Mouse (Mus musculus): ENCODE measurements around the gene Mdfic. TPM values are rescaled to one million over a fixed set of nuclear protein-coding genes. Genes with fewer than 3 reads are reported as not detected.

Mdfic gene
- polyA plus RNA-seq, 1 experiment from 2014 or later, result 4.0 TPM

DNA sequence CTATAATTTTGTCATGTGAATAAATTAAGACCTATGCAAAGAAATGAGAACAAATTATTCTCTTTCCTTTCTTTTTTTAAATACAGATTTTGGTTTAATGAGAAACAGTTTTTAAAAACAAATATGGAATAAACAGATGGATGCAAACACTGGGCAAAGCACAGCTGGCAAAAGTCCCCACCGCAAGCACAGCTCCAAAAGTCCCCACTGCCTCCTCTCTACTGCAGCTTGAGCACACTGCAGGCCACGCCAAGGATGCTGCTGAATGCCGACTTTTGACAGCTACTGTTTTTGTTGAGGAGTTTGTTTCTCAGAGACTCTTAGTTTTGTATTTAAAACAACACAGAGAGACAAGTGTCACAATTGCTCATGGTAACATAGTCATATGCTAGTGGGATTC lies 104.8 kb downstream of the Mdfic start:
- H3K27me3 ChIP-seq (ENCODE audit: control insufficient read depth, insufficient read depth, low read length), result no peaks in the 10 kb centered on the region
- WGBS, result 74% methylated on average over 3 of the region's 3 CpGs
- H3K27ac ChIP-seq (replicated peaks), result no peak overlapping the region
- no peaks in the 10 kb centered on the region for H3K4me1 ChIP-seq (replicated peaks; ENCODE audit: control insufficient read depth, insufficient read depth)
- H3K9ac ChIP-seq (ENCODE audit: low read length), result no peak overlapping the region
- H3K36me3 ChIP-seq (ENCODE audit: control insufficient read depth, insufficient read depth, low read length), result no peaks in the 10 kb centered on the region
- DNase-seq (ENCODE audit: low spot score) (no peak), ATAC-seq (ENCODE audit: low FRiP score, low TSS enrichment) (no peak)
- no peaks in the 10 kb centered on the region for H3K9me3 ChIP-seq (ENCODE audit: control insufficient read depth, low read length)
- H3K4me3 ChIP-seq (ENCODE audit: low read depth, low read length), result no peak overlapping the region
- TF ChIP-seq EP300 (optimal IDR thresholded peaks at IDR 0.05) (no peak), CTCF (IDR thresholded peaks at IDR 0.05; ENCODE audit: low read depth) (no peak)
- no peak overlapping the region for H3K4me2 ChIP-seq (replicated peaks; ENCODE audit: low read depth)

DNA sequence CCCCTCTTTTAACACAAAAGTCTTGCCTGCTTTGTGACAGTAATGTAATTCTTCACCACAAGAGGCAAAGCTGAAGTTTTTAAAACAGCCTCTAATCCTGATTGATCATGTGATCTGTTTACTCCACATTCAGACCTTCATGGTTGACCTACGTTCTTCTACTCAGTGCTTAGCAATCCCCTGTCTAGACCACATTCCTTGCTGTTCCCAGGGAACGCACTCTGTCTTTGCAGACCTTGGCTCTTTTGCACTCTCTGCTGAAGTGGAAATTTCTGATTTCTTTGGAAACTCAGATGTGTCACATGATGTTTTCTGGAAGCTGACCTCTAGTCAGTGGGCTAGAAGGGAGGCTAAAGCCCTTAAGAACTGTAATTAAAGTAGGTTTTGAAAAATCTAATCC lies 109.4 kb downstream of the Mdfic start:
- DNase-seq (ENCODE audit: low spot score) (no peak), ATAC-seq (ENCODE audit: low FRiP score, low TSS enrichment) (no peak)
- Histone ChIP-seq H3K36me3 (ENCODE audit: control insufficient read depth, insufficient read depth, low read length) (no peaks in the 10 kb centered on the region), H3K4me2 (replicated peaks; ENCODE audit: low read depth) (no peak overlapping the region), H3K4me1 (replicated peaks; ENCODE audit: control insufficient read depth, insufficient read depth) (no peaks in the 10 kb centered on the region), H3K4me3 (ENCODE audit: low read depth, low read length) (no peak overlapping the region), H3K27ac (replicated peaks) (no peak overlapping the region), H3K9me3 (ENCODE audit: control insufficient read depth, low read length) (no peaks in the 10 kb centered on the region), H3K27me3 (ENCODE audit: control insufficient read depth, insufficient read depth, low read length) (no peaks in the 10 kb centered on the region), H3K9ac (ENCODE audit: low read length) (no peak overlapping the region)
- 33% methylated on average over 2 of the region's 2 CpGs for WGBS
- TF ChIP-seq CTCF (IDR thresholded peaks at IDR 0.05; ENCODE audit: low read depth), result no peak
- TF ChIP-seq EP300 (optimal IDR thresholded peaks at IDR 0.05), result no peak

DNA sequence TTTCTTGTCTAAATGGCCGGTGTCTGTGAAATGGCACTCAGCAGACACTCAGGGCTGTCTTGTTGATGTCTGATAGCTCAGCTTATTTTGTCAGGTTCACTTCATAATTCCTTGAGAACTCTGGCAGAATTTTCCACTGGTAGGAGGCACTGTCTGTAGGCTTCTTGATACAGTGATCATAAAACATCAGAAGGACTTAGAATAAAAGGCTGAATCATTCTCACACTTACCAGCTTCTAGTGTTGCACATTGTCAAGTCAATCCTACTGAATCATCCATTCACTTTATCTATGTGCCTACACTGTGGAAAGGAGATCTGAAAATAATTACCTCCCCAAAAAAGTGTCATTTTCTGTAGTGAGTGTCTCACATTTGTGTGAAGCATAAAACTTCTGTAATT lies 110.2 kb downstream of the Mdfic start:
- no peaks in the 10 kb centered on the region for H3K27me3 ChIP-seq (ENCODE audit: control insufficient read depth, insufficient read depth, low read length)
- DNase-seq (ENCODE audit: low spot score), result no peak
- no peak overlapping the region for H3K9ac ChIP-seq (ENCODE audit: low read length)
- H3K4me3 ChIP-seq (ENCODE audit: low read depth, low read length), result no peak overlapping the region
- no peak overlapping the region for H3K4me2 ChIP-seq (replicated peaks; ENCODE audit: low read depth)
- no peaks in the 10 kb centered on the region for H3K4me1 ChIP-seq (replicated peaks; ENCODE audit: control insufficient read depth, insufficient read depth)
- no peak for ATAC-seq (ENCODE audit: low FRiP score, low TSS enrichment)
- TF ChIP-seq EP300 (optimal IDR thresholded peaks at IDR 0.05) (no peak), CTCF (IDR thresholded peaks at IDR 0.05; ENCODE audit: low read depth) (no peak)
- H3K9me3 ChIP-seq (ENCODE audit: control insufficient read depth, low read length), result no peaks in the 10 kb centered on the region
- no peaks in the 10 kb centered on the region for H3K36me3 ChIP-seq (ENCODE audit: control insufficient read depth, insufficient read depth, low read length)
- no peak overlapping the region for H3K27ac ChIP-seq (replicated peaks)
- WGBS, result 91% methylated on average over 1 of the region's 1 CpGs

DNA sequence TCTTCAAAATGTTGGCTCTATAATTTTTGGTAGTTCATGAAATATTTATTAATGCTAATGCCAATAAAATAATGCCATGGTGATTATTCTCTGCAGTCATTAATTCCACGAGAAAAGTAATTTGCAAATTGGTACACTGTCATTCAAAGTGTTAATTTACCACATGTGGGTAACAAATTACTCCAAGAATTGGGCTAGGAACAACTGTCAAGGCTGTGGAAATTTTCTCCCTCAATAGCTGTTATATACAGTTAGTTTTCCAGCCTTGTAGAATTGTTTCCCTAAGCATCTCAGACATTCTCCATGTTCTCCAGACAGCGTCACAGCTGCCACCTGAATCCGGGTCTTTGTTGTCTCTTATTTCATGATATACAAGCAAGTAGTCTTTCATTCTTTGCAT lies 117.2 kb downstream of the Mdfic start:
- no peaks in the 10 kb centered on the region for H3K36me3 ChIP-seq (ENCODE audit: control insufficient read depth, insufficient read depth, low read length)
- WGBS, result 88% methylated on average over 3 of the region's 3 CpGs
- H3K27ac ChIP-seq (replicated peaks), result no peak overlapping the region
- H3K4me2 ChIP-seq (replicated peaks; ENCODE audit: low read depth), result no peak overlapping the region
- no peak overlapping the region for H3K9ac ChIP-seq (ENCODE audit: low read length)
- no peak for DNase-seq (ENCODE audit: low spot score)
- ATAC-seq (ENCODE audit: low FRiP score, low TSS enrichment), result no peak
- no peaks in the 10 kb centered on the region for H3K9me3 ChIP-seq (ENCODE audit: control insufficient read depth, low read length)
- TF ChIP-seq EP300 (optimal IDR thresholded peaks at IDR 0.05), result no peak
- no peak for TF ChIP-seq CTCF (IDR thresholded peaks at IDR 0.05; ENCODE audit: low read depth)
- H3K27me3 ChIP-seq (ENCODE audit: control insufficient read depth, insufficient read depth, low read length), result no peaks in the 10 kb centered on the region
- no peaks in the 10 kb centered on the region for H3K4me1 ChIP-seq (replicated peaks; ENCODE audit: control insufficient read depth, insufficient read depth)
- H3K4me3 ChIP-seq (ENCODE audit: low read depth, low read length), result no peak overlapping the region

DNA sequence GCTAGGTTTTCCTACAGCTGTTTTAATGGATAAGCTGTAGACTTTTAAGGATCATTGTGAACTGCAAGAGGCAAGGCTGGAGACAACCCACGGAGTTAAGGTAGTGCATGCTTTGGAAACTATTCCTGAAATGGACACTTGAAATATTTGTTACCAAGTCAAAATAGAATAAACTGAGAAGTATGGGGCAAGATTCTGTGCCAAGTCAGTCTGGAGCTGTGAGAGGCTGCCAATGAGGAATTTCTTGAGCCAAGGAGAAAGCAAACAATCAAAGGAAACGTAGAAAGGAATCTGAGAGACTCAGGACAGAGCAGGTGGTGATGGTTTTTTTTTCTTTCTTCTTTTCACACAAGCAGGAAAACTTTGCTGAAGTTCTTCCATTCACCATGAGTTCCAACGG lies 119.4 kb downstream of the Mdfic start:
- H3K27ac ChIP-seq (replicated peaks), result no peak overlapping the region
- H3K9ac ChIP-seq (ENCODE audit: low read length), result no peak overlapping the region
- no peak for ATAC-seq (ENCODE audit: low FRiP score, low TSS enrichment)
- TF ChIP-seq EP300 (optimal IDR thresholded peaks at IDR 0.05) (no peak), CTCF (IDR thresholded peaks at IDR 0.05; ENCODE audit: low read depth) (no peak)
- no peak overlapping the region for H3K4me2 ChIP-seq (replicated peaks; ENCODE audit: low read depth)
- H3K27me3 ChIP-seq (ENCODE audit: control insufficient read depth, insufficient read depth, low read length), result no peaks in the 10 kb centered on the region
- no peaks in the 10 kb centered on the region for H3K9me3 ChIP-seq (ENCODE audit: control insufficient read depth, low read length)
- no peaks in the 10 kb centered on the region for H3K4me1 ChIP-seq (replicated peaks; ENCODE audit: control insufficient read depth, insufficient read depth)
- H3K4me3 ChIP-seq (ENCODE audit: low read depth, low read length), result no peak overlapping the region
- WGBS, result 49% methylated on average over 3 of the region's 3 CpGs
- no peaks in the 10 kb centered on the region for H3K36me3 ChIP-seq (ENCODE audit: control insufficient read depth, insufficient read depth, low read length)
- DNase-seq (ENCODE audit: low spot score), result no peak

DNA sequence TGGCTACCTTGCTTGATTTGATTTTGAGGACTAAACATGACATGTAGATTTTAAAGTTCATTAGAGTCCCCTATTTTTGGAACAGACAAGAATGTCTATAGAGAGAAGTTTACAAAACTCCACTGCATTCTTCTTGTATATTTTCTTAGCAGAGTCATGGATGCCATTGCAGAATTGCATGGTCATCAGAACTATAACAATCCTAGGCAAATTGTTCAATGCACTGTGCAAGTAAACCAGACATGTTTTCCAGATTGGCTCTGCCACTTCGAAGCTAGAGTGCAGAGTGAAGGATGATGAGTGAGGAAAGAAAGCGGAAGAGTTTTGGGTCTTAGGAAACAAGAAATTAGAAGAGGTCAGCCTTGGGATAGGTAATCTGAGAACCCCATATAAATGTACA lies 120.0 kb downstream of the Mdfic start:
- Histone ChIP-seq H3K9me3 (ENCODE audit: control insufficient read depth, low read length) (no peaks in the 10 kb centered on the region), H3K4me2 (replicated peaks; ENCODE audit: low read depth) (no peak overlapping the region), H3K36me3 (ENCODE audit: control insufficient read depth, insufficient read depth, low read length) (no peaks in the 10 kb centered on the region), H3K4me1 (replicated peaks; ENCODE audit: control insufficient read depth, insufficient read depth) (no peaks in the 10 kb centered on the region), H3K27me3 (ENCODE audit: control insufficient read depth, insufficient read depth, low read length) (no peaks in the 10 kb centered on the region), H3K9ac (ENCODE audit: low read length) (no peak overlapping the region), H3K27ac (replicated peaks) (no peak overlapping the region), H3K4me3 (ENCODE audit: low read depth, low read length) (no peak overlapping the region)
- no peak for DNase-seq (ENCODE audit: low spot score)
- TF ChIP-seq EP300 (optimal IDR thresholded peaks at IDR 0.05), result no peak
- TF ChIP-seq CTCF (IDR thresholded peaks at IDR 0.05; ENCODE audit: low read depth), result no peak
- no peak for ATAC-seq (ENCODE audit: low FRiP score, low TSS enrichment)
- WGBS, result 90% methylated on average over 2 of the region's 2 CpGs

Measured in stomach, postnatal 0 days (tissue).